Mouse (Mus musculus) adrenal gland, postnatal 36 days (tissue): Measurements from ENCODE around the gene Nfkb1. TPM values are rescaled to one million over a fixed set of nuclear protein-coding genes. Genes with fewer than 3 reads are reported as not detected.

Experiments used
- DNase-seq, 2 experiments: peaks; one replicate each; pipeline ENCODE4 v3.0.0; 2021; ENCODE audit warnings: mixed read lengths in 1 of 2
- total RNA-seq, 2 experiments: library from RNA; stranded (reverse); gene quantifications; 2 replicates each; pipeline ENCODE4 v1.2.3; 2021

The Nfkb1 gene
- total RNA-seq, 2 experiments from 2014 or later = 55.8 to 58.1 TPM

GRCm38 (mm10) chr3:135586060-135586459 lies 105.3 kb downstream of the Nfkb1 start:
- no peak for DNase-seq

GRCm38 (mm10) chr3:135585482-135585881 lies 105.9 kb downstream of the Nfkb1 start:
- no peak for DNase-seq

- DNase-seq = no peak
Measured at GRCm38 (mm10) chr3:135582246-135582645, 109.1 kb downstream of the Nfkb1 start.

- no peak for DNase-seq
Measured at GRCm38 (mm10) chr3:135581606-135582117, 109.7 kb downstream of the Nfkb1 start.

GRCm38 (mm10) chr3:135580439-135581275 lies 110.7 kb downstream of the Nfkb1 start:
- DNase-seq = no peak

- DNase-seq = no peak
Measured at GRCm38 (mm10) chr3:135579179-135579578, 112.2 kb downstream of the Nfkb1 start.

GRCm38 (mm10) chr3:135578588-135579140 lies 112.7 kb downstream of the Nfkb1 start:
- no peak for DNase-seq

GRCm38 (mm10) chr3:135575126-135575525 lies 116.2 kb downstream of the Nfkb1 start:
- peak; percentile 49 to 56 for DNase-seq

- DNase-seq = no peak
Measured at GRCm38 (mm10) chr3:135573051-135573450, 118.3 kb downstream of the Nfkb1 start.

- peak in 1 of 2 experiments; percentile 25 for DNase-seq
Measured at GRCm38 (mm10) chr3:135571540-135571939, 119.8 kb downstream of the Nfkb1 start.

- no peak for DNase-seq
Measured at GRCm38 (mm10) chr3:135568633-135569032, 122.7 kb downstream of the Nfkb1 start.

GRCm38 (mm10) chr3:135567888-135568287 lies 123.5 kb downstream of the Nfkb1 start:
- DNase-seq = peak in 1 of 2 experiments; percentile 41

- DNase-seq = no peak
Measured at GRCm38 (mm10) chr3:135565306-135565705, 126.0 kb downstream of the Nfkb1 start.

- DNase-seq = peak; percentile 29 to 36
Measured at GRCm38 (mm10) chr3:135564706-135565105, 126.6 kb downstream of the Nfkb1 start.

GRCm38 (mm10) chr3:135563163-135563689 lies 128.1 kb downstream of the Nfkb1 start:
- DNase-seq = no peak

GRCm38 (mm10) chr3:135562036-135562435 lies 129.3 kb downstream of the Nfkb1 start:
- no peak for DNase-seq

GRCm38 (mm10) chr3:135556851-135557662 lies 134.3 kb downstream of the Nfkb1 start:
- DNase-seq = no peak

GRCm38 (mm10) chr3:135556052-135556587 lies 135.2 kb downstream of the Nfkb1 start:
- DNase-seq = no peak

GRCm38 (mm10) chr3:135555192-135555591 lies 136.2 kb downstream of the Nfkb1 start:
- DNase-seq = no peak

GRCm38 (mm10) chr3:135552874-135553273 lies 138.5 kb downstream of the Nfkb1 start:
- DNase-seq = no peak

GRCm38 (mm10) chr3:135547298-135547697 lies 144.0 kb downstream of the Nfkb1 start:
- DNase-seq = no peak
